Mouse (Mus musculus) gastrocnemius, adult 8-10 months (tissue): ENCODE data around the gene Slmap. TPM values are rescaled to one million over a fixed set of nuclear protein-coding genes. Genes with fewer than 3 reads are reported as not detected.
"Not testable (repeated sequence)": the region's sequence is repeated elsewhere in the genome, so short reads cannot be mapped to it uniquely, and the experiment has no call there.

ENCODE experiments used
- DNase-seq, 2 experiments: peaks; one replicate each; pipeline ENCODE4 v3.0.0; 2022; ENCODE audit warnings: low spot score in 2 of 2
- total RNA-seq, 4 experiments: library from RNA; stranded (reverse); gene quantifications; 2 replicates each; pipeline ENCODE4 v1.2.4; 2022

Gene Slmap
- total RNA-seq, 4 experiments from 2014 or later: 72.9 to 88.9 (median 79.3) TPM

DNA sequence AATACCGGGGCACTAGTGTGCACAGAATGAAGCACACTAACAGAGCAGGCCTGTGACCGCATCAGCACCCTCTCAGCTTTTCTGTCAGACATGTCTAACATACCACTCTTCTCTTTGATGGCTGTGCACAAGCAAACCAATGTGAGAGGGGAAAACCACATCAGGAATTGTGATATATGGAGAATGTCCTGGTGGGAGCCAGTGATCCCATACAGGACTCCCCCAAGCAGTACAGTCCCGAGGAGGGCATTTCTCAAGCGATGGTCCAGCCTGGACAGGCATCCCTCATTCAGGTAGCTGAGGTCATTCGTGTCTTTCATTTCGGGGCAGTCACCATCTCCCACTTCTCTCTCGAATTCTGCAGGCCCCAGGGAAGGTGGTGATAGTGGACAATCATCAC is 128.0 kb downstream of the Slmap start:
- no peak for DNase-seq

DNA sequence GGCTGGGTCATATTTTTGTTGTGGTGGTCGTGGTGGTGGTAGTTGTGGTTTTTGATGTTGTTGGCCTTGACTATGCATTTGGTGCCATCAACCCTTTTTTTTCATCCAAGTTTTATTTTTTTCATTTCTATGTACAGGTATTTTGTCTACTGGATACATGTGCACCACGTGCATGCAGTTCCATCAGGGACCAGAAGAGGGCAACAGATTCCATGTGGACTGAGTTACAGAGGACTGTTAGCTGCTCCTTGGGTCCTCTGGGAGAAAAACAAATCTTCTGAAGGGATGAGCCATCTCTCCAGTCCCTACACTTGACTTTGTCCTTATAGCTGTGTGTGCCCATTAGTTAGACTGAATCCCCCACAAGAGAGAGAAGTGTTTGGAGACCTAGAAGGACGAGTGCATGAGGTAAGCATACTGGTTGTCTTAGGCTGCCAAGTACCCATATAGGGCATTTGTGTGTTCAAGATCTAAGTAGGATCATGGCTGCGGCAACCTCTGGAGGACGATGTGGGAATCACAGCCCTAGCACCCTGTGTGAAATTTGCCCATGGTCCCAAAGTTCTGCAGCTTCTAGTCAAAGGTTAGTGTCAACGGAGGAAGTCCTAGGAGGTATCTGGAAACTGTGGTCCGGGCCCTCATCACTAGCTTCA is 136.1 kb downstream of the Slmap start:
- DNase-seq: no peak

DNA sequence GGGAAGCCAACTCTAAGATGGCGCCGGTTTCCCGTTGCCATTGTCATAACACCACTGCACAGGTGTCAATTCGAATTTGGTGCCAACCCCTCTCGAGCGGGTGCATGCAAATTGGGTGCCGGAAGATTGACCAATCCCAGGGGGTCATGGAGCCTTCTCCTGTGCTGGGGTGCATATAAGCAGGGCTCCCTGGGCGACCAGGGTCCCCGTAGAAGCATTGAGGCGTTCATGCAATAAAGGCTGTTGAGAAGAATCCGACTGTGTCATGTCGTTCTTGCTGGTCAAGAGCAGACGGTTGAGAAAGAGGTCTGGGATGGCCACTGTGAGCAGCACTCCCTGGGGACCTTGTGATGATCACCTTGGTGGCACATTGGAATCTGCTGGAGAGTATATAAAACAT is 142.9 kb downstream of the Slmap start:
- DNase-seq: no peak

DNA sequence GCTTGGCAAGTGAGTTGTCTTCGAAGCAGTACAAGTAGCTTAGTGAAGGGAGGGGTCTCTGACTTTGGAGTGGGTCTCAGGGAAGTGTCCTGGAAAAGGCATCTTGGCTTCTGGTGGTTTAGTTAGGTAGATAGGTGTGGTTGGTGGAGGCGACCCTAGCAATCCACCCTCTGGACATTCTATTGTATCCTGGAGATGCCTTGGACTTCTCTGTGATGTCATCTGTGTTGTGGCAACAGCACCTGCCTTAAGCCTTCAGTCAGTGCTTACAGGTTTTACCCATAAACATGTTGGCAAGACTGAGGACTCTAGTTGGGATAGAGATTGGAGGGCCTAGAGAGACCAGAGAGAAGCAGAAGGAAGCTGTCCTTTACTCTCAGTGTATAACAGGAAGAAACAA is 145.8 kb downstream of the Slmap start:
- not testable (repeated sequence) for DNase-seq

DNA sequence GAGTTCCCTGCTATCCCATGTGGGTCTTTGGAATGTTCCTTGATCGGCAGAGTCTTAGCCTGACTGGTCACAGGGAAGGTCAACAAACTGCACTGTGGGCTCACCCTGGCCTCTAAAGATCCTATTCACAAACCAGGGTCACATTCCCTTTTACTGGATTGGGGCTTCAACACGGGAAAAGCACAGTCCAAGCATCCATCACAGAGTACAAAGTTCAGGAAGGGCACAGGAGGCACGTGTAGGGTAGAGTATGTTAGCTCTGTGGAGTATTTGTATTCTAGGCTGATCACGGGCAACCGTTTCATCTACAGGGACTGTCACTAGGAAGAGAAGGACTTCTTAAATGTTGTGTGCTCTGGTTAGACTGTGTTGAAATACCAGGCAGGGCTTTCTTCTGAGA is 147.7 kb downstream of the Slmap start:
- DNase-seq: not testable (repeated sequence)

DNA sequence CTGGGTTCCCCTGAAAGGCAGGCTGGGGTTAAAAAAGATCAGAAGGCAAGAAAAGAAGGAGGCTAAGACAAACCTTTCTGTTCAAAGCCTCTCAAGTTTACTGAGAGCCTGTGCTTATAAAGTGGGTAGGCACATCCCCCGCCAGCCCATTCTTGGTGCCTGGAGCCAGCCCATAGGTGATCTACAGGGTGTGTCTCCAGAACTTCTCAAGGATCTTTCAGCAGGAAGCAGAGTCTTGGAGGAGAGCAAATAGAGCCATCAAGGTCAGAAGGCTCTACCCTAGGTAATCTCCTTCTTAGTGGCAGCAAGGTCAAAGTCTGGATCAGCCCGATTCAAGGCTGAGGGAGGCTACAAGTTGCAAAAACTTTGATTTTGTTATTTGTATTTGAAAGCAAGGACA is 149.1 kb downstream of the Slmap start:
- DNase-seq: not testable (repeated sequence)

DNA sequence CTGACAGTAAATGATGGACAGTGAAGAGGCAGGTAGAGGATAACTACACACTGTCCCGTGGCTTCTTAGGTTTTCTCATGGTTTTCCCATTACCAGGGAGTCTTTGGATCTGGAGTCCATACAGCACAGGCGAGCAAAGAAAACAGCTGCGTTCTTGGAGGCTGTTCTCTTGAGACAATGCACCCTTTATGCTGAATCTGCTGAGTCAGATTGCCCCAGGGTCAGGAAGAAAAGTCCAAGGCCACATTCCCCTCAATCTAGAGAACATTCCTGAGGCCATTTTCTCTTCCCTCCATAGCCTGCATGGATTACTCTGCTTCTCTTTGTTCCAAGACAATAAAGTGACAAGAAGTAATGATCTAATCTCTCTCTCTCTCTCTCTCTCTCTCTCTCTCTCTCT is 155.7 kb downstream of the Slmap start:
- no peak for DNase-seq

DNA sequence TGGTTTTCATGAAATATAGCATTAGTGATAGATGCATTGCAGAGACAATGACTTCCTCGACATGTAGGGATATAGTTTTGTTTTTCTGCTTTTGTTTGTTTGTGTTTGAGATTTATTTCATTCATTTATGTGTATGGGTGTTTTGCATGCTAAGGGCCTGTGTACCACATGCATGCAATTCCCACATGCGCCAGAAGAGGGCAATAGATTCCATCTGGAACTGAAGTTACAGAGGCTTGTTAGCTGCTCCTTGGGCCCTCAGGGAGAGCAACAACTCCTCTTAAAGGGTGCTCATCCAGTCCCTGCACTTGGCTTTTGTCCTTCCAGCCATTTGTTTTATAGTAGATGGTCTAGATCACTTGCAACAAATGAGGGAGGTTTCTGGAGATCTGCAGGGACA is 158.1 kb downstream of the Slmap start:
- DNase-seq: peak; percentile 5 to 9

Other genes with a start within 250 kb of the Slmap start
- gene Dennd6a, start 38.9 kb upstream of the Slmap start, total RNA-seq: 1 to 10 TPM; 6.1 to 7.3 (median 6.6) TPM
- gene Arf4, start 103.1 kb upstream of the Slmap start, total RNA-seq: 10 to 100 TPM; 21.4 to 35.6 (median 25.4) TPM
- gene Pde12, start 135.0 kb upstream of the Slmap start, total RNA-seq: 1 to 10 TPM; 3.7 to 4.7 (median 4.0) TPM
- gene Dnah12, start 158.3 kb upstream of the Slmap start, total RNA-seq: not detected